22 mouse cellular contexts compared by ENCODE assay signal in genomic region chr13:25392770-25393290, GRCm38 (mm10).
DNase-seq lines count a peak whose midpoint lies in the region; ATAC-seq and TF ChIP-seq lines count a peak whose summit lies in the region.
"Had no signal": no experiment of that assay in that cellular context is flagged by ENCODE, and none has a peak within 500 bp of the region (broad histone marks: within the 10 kb centered on the region; RNA-seq: fewer than 3 reads in every experiment).

No protein-coding gene starts in this region.

- no peaks in the 10 kb centered on the region for H3K4me1 ChIP-seq in forebrain, embryonic 11.5 days (replicated peaks; ENCODE audit: control insufficient read depth, insufficient read depth, low read length)
- H3K4me1 ChIP-seq in forebrain, embryonic 10.5 days = peaks cover 7% of the 10 kb centered on the region
- 0 out of 2 replicates have a peak, but pooled peaks cover 3% of the 10 kb centered on the region for H3K4me1 ChIP-seq in forebrain, embryonic 15.5 days
- H3K4me1 ChIP-seq in olfactory bulb, adult 2 months (ENCODE audit: control insufficient read depth, insufficient read depth, low read length) = peaks cover 5% of the 10 kb centered on the region
- no peaks in the 10 kb centered on the region for H3K4me1 ChIP-seq in liver, postnatal 0 days (ENCODE audit: insufficient read depth)
- H3K4me1 ChIP-seq: embryonic facial prominence, embryonic 10.5 days; heart, embryonic 13.5 days; hindbrain, embryonic 13.5 days; intestine, embryonic 15.5 days had no signal

- no peak overlapping the region for H3K4me3 ChIP-seq in forebrain, embryonic 11.5 days (ENCODE audit: low read depth, low read length)
- H3K4me3 ChIP-seq in forebrain, embryonic 10.5 days = no peak overlapping the region
- no peak overlapping the region for H3K4me3 ChIP-seq in forebrain, embryonic 15.5 days
- H3K4me3 ChIP-seq in olfactory bulb, adult 2 months (ENCODE audit: insufficient read depth, low read depth, low read length) = no peak overlapping the region
- H3K4me3 ChIP-seq in liver, postnatal 0 days (ENCODE audit: low read depth, low read length) = no peak overlapping the region
- H3K4me3 ChIP-seq: embryonic facial prominence, embryonic 10.5 days; gastrocnemius, adult 2 months; heart, embryonic 13.5 days; hindbrain, embryonic 13.5 days; intestine, embryonic 15.5 days had no signal

- H3K36me3 ChIP-seq in forebrain, embryonic 11.5 days (ENCODE audit: control insufficient read depth, insufficient read depth, low read length) = no peaks in the 10 kb centered on the region
- H3K36me3 ChIP-seq in forebrain, embryonic 10.5 days (replicated peaks) = no peaks in the 10 kb centered on the region
- H3K36me3 ChIP-seq in forebrain, embryonic 15.5 days = no peaks in the 10 kb centered on the region
- H3K36me3 ChIP-seq in liver, postnatal 0 days (replicated peaks; ENCODE audit: insufficient read depth, low read length) = no peaks in the 10 kb centered on the region
- H3K36me3 ChIP-seq: embryonic facial prominence, embryonic 10.5 days; heart, embryonic 13.5 days; hindbrain, embryonic 13.5 days; intestine, embryonic 15.5 days had no signal

- peak; percentile 92 for ATAC-seq in forebrain, embryonic 11.5 days (replicated peaks; ENCODE audit: low FRiP score)
- peak; percentile 88 for ATAC-seq in forebrain, embryonic 15.5 days (replicated peaks)
- no peak for ATAC-seq in liver, postnatal 0 days
- ATAC-seq: activated CD4-positive, CD25-positive, alpha-beta regulatory T cell, adult 4 months; hindbrain, postnatal 0 days; intestine, embryonic 15.5 days; Patski had no signal

- no peak for TF ChIP-seq CTCF in brain, embryonic 14.5 days (IDR thresholded peaks at IDR 0.05; ENCODE audit: borderline replicate concordance, extremely low read depth, insufficient read depth, insufficient read length)
- no peak for TF ChIP-seq CTCF in olfactory bulb, adult 2 months (IDR thresholded peaks at IDR 0.05; ENCODE audit: insufficient read depth, low read depth, low read length)
- no peak for TF ChIP-seq CTCF in liver, postnatal 0 days (IDR thresholded peaks at IDR 0.05; ENCODE audit: low read depth)

- H3K9ac ChIP-seq in forebrain, embryonic 11.5 days (ENCODE audit: low read length) = no peak overlapping the region
- no peak overlapping the region for H3K9ac ChIP-seq in forebrain, embryonic 15.5 days (replicated peaks)
- no peak overlapping the region for H3K9ac ChIP-seq in liver, postnatal 0 days (replicated peaks)
- H3K9ac ChIP-seq: heart, embryonic 13.5 days; hindbrain, embryonic 13.5 days; intestine, embryonic 15.5 days had no signal

- TF ChIP-seq POLR2A in brain, embryonic 14.5 days (IDR thresholded peaks at IDR 0.05; ENCODE audit: borderline replicate concordance, extremely low read depth, insufficient read depth, insufficient read length, poor library complexity, severe bottlenecking) = no peak
- TF ChIP-seq POLR2A in olfactory bulb, adult 2 months (IDR thresholded peaks at IDR 0.05; ENCODE audit: insufficient read depth, low read depth, low read length) = no peak

- no peak overlapping the region for H3K4me2 ChIP-seq in forebrain, embryonic 11.5 days (ENCODE audit: low read depth, low read length, severe bottlenecking)
- no peak overlapping the region for H3K4me2 ChIP-seq in forebrain, embryonic 15.5 days (replicated peaks)
- H3K4me2 ChIP-seq in liver, postnatal 0 days (ENCODE audit: low read depth, low read length) = no peak overlapping the region
- H3K4me2 ChIP-seq: heart, embryonic 13.5 days; hindbrain, embryonic 13.5 days; intestine, embryonic 15.5 days had no signal

- WGBS in forebrain, embryonic 11.5 days = 38% methylated on average over 5 of the region's 5 CpGs
- WGBS in forebrain, embryonic 10.5 days = 49% methylated on average over 5 of the region's 5 CpGs
- 11% methylated on average over 5 of the region's 5 CpGs for WGBS in forebrain, embryonic 15.5 days
- 19% methylated on average over 5 of the region's 5 CpGs for WGBS in olfactory bulb, adult 2 months
- WGBS in liver, postnatal 0 days (ENCODE audit: insufficient replicate concordance) = 72% methylated on average over 5 of the region's 5 CpGs

- peaks cover 6% of the 10 kb centered on the region; the same call in 1 of the 2 replicates for H3K27me3 ChIP-seq in forebrain, embryonic 11.5 days (ENCODE audit: control insufficient read depth, insufficient read depth, low read length)
- peaks cover 54% of the 10 kb centered on the region for H3K27me3 ChIP-seq in forebrain, embryonic 10.5 days (ENCODE audit: poor library complexity, severe bottlenecking)
- H3K27me3 ChIP-seq in forebrain, embryonic 15.5 days = peaks cover 3% of the 10 kb centered on the region
- no peaks in the 10 kb centered on the region for H3K27me3 ChIP-seq in liver, postnatal 0 days (ENCODE audit: insufficient read depth, low read length)
- H3K27me3 ChIP-seq: CH12.LX; heart, embryonic 13.5 days; hindbrain, embryonic 13.5 days; intestine, embryonic 15.5 days; Patski had no signal

- H3K9me3 ChIP-seq in forebrain, embryonic 11.5 days (ENCODE audit: control insufficient read depth, low read length) = no peaks in the 10 kb centered on the region
- H3K9me3 ChIP-seq in forebrain, embryonic 10.5 days = peaks cover 4% of the 10 kb centered on the region; the same call in 1 of the 2 replicates
- no peaks in the 10 kb centered on the region for H3K9me3 ChIP-seq in forebrain, embryonic 15.5 days
- H3K9me3 ChIP-seq in liver, postnatal 0 days (ENCODE audit: low read length) = no peaks in the 10 kb centered on the region
- H3K9me3 ChIP-seq: hindbrain, embryonic 13.5 days; intestine, embryonic 15.5 days had no signal

- no peak overlapping the region for H3K27ac ChIP-seq in forebrain, embryonic 11.5 days (ENCODE audit: low read depth, low read length)
- H3K27ac ChIP-seq in forebrain, embryonic 10.5 days = no peak overlapping the region
- no peak overlapping the region for H3K27ac ChIP-seq in forebrain, embryonic 15.5 days (replicated peaks)
- 0 out of 2 replicates have a peak overlapping the region, but pooled peaks have one; percentile 20 for H3K27ac ChIP-seq in olfactory bulb, adult 2 months (ENCODE audit: insufficient read depth, low read depth, low read length)
- H3K27ac ChIP-seq in liver, postnatal 0 days (ENCODE audit: low read depth) = no peak overlapping the region
- H3K27ac ChIP-seq: embryonic facial prominence, embryonic 10.5 days; gastrocnemius, adult 2 months; heart, embryonic 13.5 days; hindbrain, embryonic 13.5 days; hindbrain, postnatal 0 days; intestine, embryonic 15.5 days had no signal

- no peak for TF ChIP-seq EP300 in liver, postnatal 0 days (IDR thresholded peaks at IDR 0.05; ENCODE audit: low read depth)

- no peak for DNase-seq in forebrain, embryonic 11.5 days (ENCODE audit: low spot score)
- DNase-seq in forebrain, embryonic 10.5 days (ENCODE audit: extremely low spot score, low spot score) = no peak
- peak; percentile 94 for DNase-seq in brain, embryonic 14.5 days (ENCODE audit: low read depth)
- no peak for DNase-seq in heart, adult 18-20 months
- DNase-seq in liver, postnatal 0 days = no peak
- DNase-seq: adrenal gland, postnatal 14 days; cerebellum, adult 2 months; cerebellum, postnatal 10 days; gastrocnemius, adult 2 months; gastrocnemius, postnatal 25 days; heart, postnatal 4 days; kidney, adult 18-20 months had no signal
